Mouse (Mus musculus) kidney, embryonic 16.5 days (tissue): Measurements from ENCODE around the gene Myo10. TPM values are rescaled to one million over a fixed set of nuclear protein-coding genes. Genes with fewer than 3 reads are reported as not detected.

Source experiments
- polyA plus RNA-seq: library from polyadenylated mRNA; unstranded; fragments of >200 nt; fragmentation: Nextera tagmentation; extraction: Ambion mirVana; gene quantifications from 2 replicates; pipeline ENCODE4 v1.2.1, GENCODE M21; 2015

Myo10 gene
- polyA plus RNA-seq, 1 experiment from 2014 or later = 33.2 TPM

Other genes with a start within 250 kb of the Myo10 start
- gene Basp1, start 208.8 kb upstream of the Myo10 start, polyA plus RNA-seq = 14.5 and 15.4 TPM in 2 replicates
- 21.5 and 22.0 TPM in 2 replicates for gene Retreg1, start 220.7 kb downstream of the Myo10 start, polyA plus RNA-seq